ENCODE assay signal across 21 mouse cellular contexts in genomic region chr5:110949791-110950190, GRCm38 (mm10).
A peak's percentile ranks its signal among the peaks of the same experiment; 100 is the strongest.
DNase-seq lines count a peak whose midpoint lies in the region; ATAC-seq and TF ChIP-seq lines count a peak whose summit lies in the region.
"Had no signal": no experiment of that assay in that cellular context is flagged by ENCODE, and none has a peak within 500 bp of the region (broad histone marks: within the 10 kb centered on the region; RNA-seq: fewer than 3 reads in every experiment).

No protein-coding gene starts in this region.

- no peaks in the 10 kb centered on the region for H3K9me3 ChIP-seq in kidney, postnatal 0 days (replicated peaks; ENCODE audit: low read length)
- no peaks in the 10 kb centered on the region for H3K9me3 ChIP-seq in kidney, embryonic 14.5 days (ENCODE audit: control insufficient read depth, low read length)
- H3K9me3 ChIP-seq in midbrain, embryonic 11.5 days (ENCODE audit: control insufficient read depth, low read length) = no peaks in the 10 kb centered on the region
- H3K9me3 ChIP-seq in midbrain, embryonic 14.5 days (ENCODE audit: control insufficient read depth, low read length) = no peaks in the 10 kb centered on the region
- H3K9me3 ChIP-seq: embryonic facial prominence, embryonic 10.5 days; hindbrain, embryonic 15.5 days; intestine, embryonic 15.5 days; limb, embryonic 13.5 days; liver, embryonic 15.5 days; midbrain, embryonic 15.5 days had no signal

- peak; percentile 16 for DNase-seq in kidney, postnatal 0 days (ENCODE audit: low spot score)
- peak; percentile 77 for DNase-seq in midbrain, embryonic 11.5 days (ENCODE audit: low spot score, missing footprints)
- DNase-seq in midbrain, embryonic 14.5 days = no peak
- peak; percentile 41 for DNase-seq in R1 (ENCODE audit: low read depth, low spot score)
- peak; percentile 6 for DNase-seq in telencephalon, adult 2 months (ENCODE audit: low read depth, low spot score)
- DNase-seq in spleen, postnatal 36 days (ENCODE audit: low spot score in 2 of 2) = no peak
- DNase-seq in cerebellum, adult 2 months = no peak
- DNase-seq: adrenal gland, adult 8-10 months; cerebellum, adult 8-10 months; gastrocnemius, adult 2 months; heart, postnatal 4 days; kidney, adult 9 months; thymus, postnatal 36 days had no signal

- no peaks in the 10 kb centered on the region for H3K27me3 ChIP-seq in kidney, postnatal 0 days (ENCODE audit: insufficient read depth, low read length)
- no peaks in the 10 kb centered on the region for H3K27me3 ChIP-seq in kidney, embryonic 14.5 days (ENCODE audit: control insufficient read depth, insufficient read depth, low read length)
- H3K27me3 ChIP-seq in midbrain, embryonic 11.5 days (ENCODE audit: control insufficient read depth, insufficient read depth, low read length) = no peaks in the 10 kb centered on the region
- H3K27me3 ChIP-seq in midbrain, embryonic 14.5 days (ENCODE audit: control insufficient read depth, insufficient read depth, low read length) = no peaks in the 10 kb centered on the region
- no peaks in the 10 kb centered on the region for H3K27me3 ChIP-seq in cerebellum, adult 2 months (ENCODE audit: control insufficient read depth, insufficient read depth, low read length)
- H3K27me3 ChIP-seq: hindbrain, embryonic 15.5 days; intestine, embryonic 15.5 days; limb, embryonic 13.5 days; liver, embryonic 15.5 days; midbrain, embryonic 15.5 days had no signal

- H3K9ac ChIP-seq in kidney, postnatal 0 days (ENCODE audit: low read depth, low read length) = no peak overlapping the region
- H3K9ac ChIP-seq in kidney, embryonic 14.5 days (ENCODE audit: low read depth, low read length) = no peak overlapping the region
- H3K9ac ChIP-seq in midbrain, embryonic 11.5 days (ENCODE audit: low read length) = no peak overlapping the region
- no peak overlapping the region for H3K9ac ChIP-seq in midbrain, embryonic 14.5 days (replicated peaks; ENCODE audit: low read length)
- H3K9ac ChIP-seq: hindbrain, embryonic 15.5 days; intestine, embryonic 15.5 days; limb, embryonic 13.5 days; liver, embryonic 15.5 days; midbrain, embryonic 15.5 days had no signal

- H3K4me2 ChIP-seq in kidney, postnatal 0 days (ENCODE audit: low read length) = no peak overlapping the region
- H3K4me2 ChIP-seq in kidney, embryonic 14.5 days (replicated peaks; ENCODE audit: low read depth, low read length) = no peak overlapping the region
- H3K4me2 ChIP-seq in midbrain, embryonic 11.5 days = no peak overlapping the region
- no peak overlapping the region for H3K4me2 ChIP-seq in midbrain, embryonic 14.5 days (ENCODE audit: low read length)
- H3K4me2 ChIP-seq: hindbrain, embryonic 15.5 days; intestine, embryonic 15.5 days; limb, embryonic 13.5 days; liver, embryonic 15.5 days; midbrain, embryonic 15.5 days had no signal

- 52% methylated on average over 3 of the region's 3 CpGs for WGBS in kidney, postnatal 0 days
- 57% methylated on average over 3 of the region's 3 CpGs for WGBS in kidney, embryonic 14.5 days
- 65% methylated on average over 3 of the region's 3 CpGs for WGBS in midbrain, embryonic 11.5 days
- 59% methylated on average over 3 of the region's 3 CpGs for WGBS in midbrain, embryonic 14.5 days
- WGBS in cerebellum, adult 2 months = 56% methylated on average over 3 of the region's 3 CpGs

- TF ChIP-seq CTCF in kidney, postnatal 0 days (IDR thresholded peaks at IDR 0.05; ENCODE audit: low read depth) = no peak
- TF ChIP-seq CTCF in cerebellum, adult 2 months (IDR thresholded peaks at IDR 0.05; ENCODE audit: borderline replicate concordance, insufficient read depth, low read depth, low read length) = no peak

- H3K4me1 ChIP-seq in kidney, postnatal 0 days (replicated peaks; ENCODE audit: insufficient read depth, low read length) = no peaks in the 10 kb centered on the region
- H3K4me1 ChIP-seq in kidney, embryonic 14.5 days (ENCODE audit: control insufficient read depth, insufficient read depth, low read length) = no peaks in the 10 kb centered on the region
- no peaks in the 10 kb centered on the region for H3K4me1 ChIP-seq in midbrain, embryonic 11.5 days (ENCODE audit: control insufficient read depth, insufficient read depth, low read length)
- peaks cover 11% of the 10 kb centered on the region; the same call in 1 of the 2 replicates for H3K4me1 ChIP-seq in midbrain, embryonic 14.5 days (ENCODE audit: control insufficient read depth, insufficient read depth, low read length)
- H3K4me1 ChIP-seq in cerebellum, adult 2 months (ENCODE audit: control insufficient read depth, insufficient read depth, low read length) = no peaks in the 10 kb centered on the region
- H3K4me1 ChIP-seq: intestine, embryonic 15.5 days; limb, embryonic 13.5 days; liver, embryonic 15.5 days had no signal

- H3K27ac ChIP-seq in kidney, postnatal 0 days = no peak overlapping the region
- H3K27ac ChIP-seq in kidney, embryonic 14.5 days (ENCODE audit: low read depth, low read length) = no peak overlapping the region
- no peak overlapping the region for H3K27ac ChIP-seq in midbrain, embryonic 11.5 days (ENCODE audit: low read depth, low read length)
- H3K27ac ChIP-seq in midbrain, embryonic 14.5 days (replicated peaks; ENCODE audit: low read depth, low read length) = no peak overlapping the region
- no peak overlapping the region for H3K27ac ChIP-seq in cerebellum, adult 2 months (ENCODE audit: insufficient read depth, low read length)
- H3K27ac ChIP-seq: embryonic facial prominence, embryonic 10.5 days; gastrocnemius, adult 2 months; intestine, embryonic 15.5 days; limb, embryonic 13.5 days; liver, embryonic 15.5 days had no signal

- TF ChIP-seq POLR2A in cerebellum, adult 2 months (IDR thresholded peaks at IDR 0.05; ENCODE audit: borderline replicate concordance, insufficient read depth, low read length) = no peak

- no peak for ATAC-seq in kidney, postnatal 0 days (replicated peaks; ENCODE audit: low FRiP score, low read depth)
- no peak for ATAC-seq in kidney, embryonic 14.5 days (ENCODE audit: low FRiP score, low TSS enrichment)
- ATAC-seq in midbrain, embryonic 11.5 days (ENCODE audit: low FRiP score) = no peak
- no peak for ATAC-seq in midbrain, embryonic 14.5 days (ENCODE audit: low FRiP score, low TSS enrichment)
- ATAC-seq: intestine, embryonic 15.5 days had no signal

- no peak overlapping the region for H3K4me3 ChIP-seq in kidney, postnatal 0 days (replicated peaks; ENCODE audit: low read depth, low read length)
- H3K4me3 ChIP-seq in kidney, embryonic 14.5 days (ENCODE audit: low read length) = no peak overlapping the region
- H3K4me3 ChIP-seq in midbrain, embryonic 11.5 days (ENCODE audit: low read depth, low read length) = no peak overlapping the region
- H3K4me3 ChIP-seq in midbrain, embryonic 14.5 days (replicated peaks; ENCODE audit: low read depth, low read length) = no peak overlapping the region
- H3K4me3 ChIP-seq in cerebellum, adult 2 months (replicated peaks; ENCODE audit: insufficient read depth, low read depth, low read length) = no peak overlapping the region
- H3K4me3 ChIP-seq: embryonic facial prominence, embryonic 10.5 days; gastrocnemius, adult 2 months; hindbrain, embryonic 15.5 days; intestine, embryonic 15.5 days; limb, embryonic 13.5 days; liver, embryonic 15.5 days; midbrain, embryonic 15.5 days; myocyte had no signal

- H3K36me3 ChIP-seq in kidney, postnatal 0 days (ENCODE audit: insufficient read depth, low read length) = no peaks in the 10 kb centered on the region
- H3K36me3 ChIP-seq in kidney, embryonic 14.5 days (ENCODE audit: control insufficient read depth, insufficient read depth, low read length) = no peaks in the 10 kb centered on the region; the same call in 1 of the 2 replicates
- no peaks in the 10 kb centered on the region for H3K36me3 ChIP-seq in midbrain, embryonic 11.5 days (ENCODE audit: control insufficient read depth, insufficient read depth, low read length)
- no peaks in the 10 kb centered on the region for H3K36me3 ChIP-seq in midbrain, embryonic 14.5 days (ENCODE audit: control insufficient read depth, insufficient read depth, low read length)
- H3K36me3 ChIP-seq: embryonic facial prominence, embryonic 10.5 days; hindbrain, embryonic 15.5 days; intestine, embryonic 15.5 days; liver, embryonic 15.5 days; midbrain, embryonic 15.5 days had no signal

Comparison
In these comparisons a context has a peak if more than half of its experiments do, and no peak if none do; other contexts are left out.
1. DNase-seq: peak in kidney, postnatal 0 days (single experiment), midbrain, embryonic 11.5 days (single experiment), R1 (single experiment) and telencephalon, adult 2 months (single experiment); none in midbrain, embryonic 14.5 days (single experiment), spleen, postnatal 36 days (0 of 2) and cerebellum, adult 2 months (0 of 2).